Mouse (Mus musculus) neural tube, embryonic 11.5 days (tissue): ENCODE data around the gene Kdm3a. TPM values are rescaled to one million over a fixed set of nuclear protein-coding genes. Genes with fewer than 3 reads are reported as not detected.

Experiments
- ATAC-seq: fragments of 200-750 bp; cut with Nextera tagmentation; 2 replicates; pipeline ENCODE4 v1.8.0; 2017; ENCODE audit warnings: moderate number of reproducible peaks, mild to moderate bottlenecking, moderate TSS enrichment, moderate library complexity; ENCODE audit not compliant: insufficient read depth, low FRiP score, low TSS enrichment
- DNase-seq: peaks from one replicate; pipeline ENCODE4 v3.0.0-alpha.2; 2015; ENCODE audit warnings: low spot score
- H3K27ac ChIP-seq: fragments of 300-500 bp; sonication (generic); 2 replicates; pipeline ENCODE4 v1.5.1; 2014; ENCODE audit warnings: low read depth, mild to moderate bottlenecking, low read length
- H3K27me3 ChIP-seq: fragments of 300-500 bp; sonication (generic); 2 replicates; pipeline ENCODE4 v1.6.1; 2014; ENCODE audit warnings: mild to moderate bottlenecking, low read length, mixed read lengths; ENCODE audit not compliant: control insufficient read depth, insufficient read depth
- H3K36me3 ChIP-seq: fragments of 300-500 bp; sonication (generic); 2 replicates; pipeline ENCODE4 v1.6.1; 2014; ENCODE audit warnings: mild to moderate bottlenecking, low read length, moderate library complexity, mixed read lengths; ENCODE audit not compliant: control insufficient read depth, insufficient read depth
- H3K4me1 ChIP-seq: fragments of 300-500 bp; sonication (generic); 2 replicates; pipeline ENCODE4 v1.6.1; 2014; ENCODE audit warnings: low read length, mixed read lengths; ENCODE audit not compliant: control insufficient read depth, insufficient read depth
- H3K4me2 ChIP-seq: fragments of 300-500 bp; sonication (generic); 2 replicates; pipeline ENCODE4 v1.6.1; 2014; ENCODE audit warnings: low read depth, mild to moderate bottlenecking, moderate library complexity
- H3K4me3 ChIP-seq: fragments of 300-500 bp; sonication (generic); 2 replicates; pipeline ENCODE4 v1.5.1; 2014; ENCODE audit warnings: low read depth, low read length
- H3K9ac ChIP-seq: fragments of 300-500 bp; sonication (generic); 2 replicates; pipeline ENCODE4 v1.6.1; 2014; ENCODE audit warnings: mild to moderate bottlenecking, low read length
- H3K9me3 ChIP-seq: fragments of 300-500 bp; sonication (generic); 2 replicates; pipeline ENCODE4 v1.6.1; 2016; ENCODE audit warnings: low read length; ENCODE audit not compliant: control insufficient read depth
- WGBS: fragments of 180-500 bp; shearing (Covaris S2); extraction: QIAGEN DNeasy Blood & Tissue Kit; methylation state at CpG from one replicate; pipeline ENCODE4 v1.1.7; 2014; 5-methylcytosine and 5-hydroxymethylcytosine counted together
- polyA plus RNA-seq: library from polyadenylated mRNA; unstranded; fragments of >200 nt; fragmentation: Nextera tagmentation; extraction: Ambion mirVana; gene quantifications from 2 replicates; pipeline ENCODE4 v1.2.1, GENCODE M21; 2014

Kdm3a gene
- polyA plus RNA-seq, 1 experiment from 2014 or later, result 61.1 TPM

- Histone ChIP-seq H3K27me3 (no peaks in the 10 kb centered on the region), H3K9ac (no peak overlapping the region), H3K36me3 (peaks cover 17% of the 10 kb centered on the region), H3K9me3 (no peaks in the 10 kb centered on the region), H3K4me3 (no peak overlapping the region), H3K4me2 (no peak overlapping the region), H3K27ac (no peak overlapping the region), H3K4me1 (no peaks in the 10 kb centered on the region)
- 93% methylated on average over 7 of the region's 7 CpGs for WGBS
- ATAC-seq (no peak), DNase-seq (no peak)
These were observed 22.8 kb downstream of the Kdm3a start for GRCm38 (mm10) chr6:71609968-71610367.

GRCm38 (mm10) chr6:71608994-71609393 lies 23.8 kb downstream of the Kdm3a start:
- peaks cover 16% of the 10 kb centered on the region for H3K36me3 ChIP-seq
- no peak overlapping the region for H3K4me3 ChIP-seq
- H3K27ac ChIP-seq, result no peak overlapping the region
- no peak overlapping the region for H3K4me2 ChIP-seq
- no peaks in the 10 kb centered on the region for H3K4me1 ChIP-seq
- no peak overlapping the region for H3K9ac ChIP-seq
- DNase-seq (no peak), ATAC-seq (no peak)
- no peaks in the 10 kb centered on the region for H3K9me3 ChIP-seq
- no peaks in the 10 kb centered on the region for H3K27me3 ChIP-seq

GRCm38 (mm10) chr6:71607756-71608155 lies 25.0 kb downstream of the Kdm3a start:
- 92% methylated on average over 3 of the region's 3 CpGs for WGBS
- Histone ChIP-seq H3K4me2 (no peak overlapping the region), H3K27me3 (no peaks in the 10 kb centered on the region), H3K9ac (no peak overlapping the region), H3K9me3 (no peaks in the 10 kb centered on the region), H3K27ac (no peak overlapping the region), H3K4me3 (no peak overlapping the region), H3K36me3 (peaks cover 16% of the 10 kb centered on the region), H3K4me1 (no peaks in the 10 kb centered on the region)
- DNase-seq (no peak), ATAC-seq (no peak)

- Histone ChIP-seq H3K9me3 (no peaks in the 10 kb centered on the region), H3K36me3 (peaks cover 21% of the 10 kb centered on the region)
These were observed 42.6 kb downstream of the Kdm3a start for GRCm38 (mm10) chr6:71590154-71590553.

GRCm38 (mm10) chr6:71589401-71589800 lies 43.4 kb downstream of the Kdm3a start:
- peaks cover 21% of the 10 kb centered on the region for H3K36me3 ChIP-seq
- no peaks in the 10 kb centered on the region for H3K4me1 ChIP-seq
- H3K4me2 ChIP-seq, result no peak overlapping the region
- ATAC-seq (no peak), DNase-seq (no peak)
- no peak overlapping the region for H3K27ac ChIP-seq
- no peaks in the 10 kb centered on the region for H3K9me3 ChIP-seq
- no peak overlapping the region for H3K4me3 ChIP-seq
- no peaks in the 10 kb centered on the region for H3K27me3 ChIP-seq
- no peak overlapping the region for H3K9ac ChIP-seq
- 100% methylated on average over 1 of the region's 1 CpGs for WGBS

More at GRCm38 (mm10) chr6:71590154-71590553, 42.6 kb downstream of the Kdm3a start:
- Histone ChIP-seq H3K4me3 (no peak overlapping the region), H3K4me1 (no peaks in the 10 kb centered on the region), H3K4me2 (no peak overlapping the region), H3K9ac (no peak overlapping the region), H3K27me3 (no peaks in the 10 kb centered on the region), H3K27ac (no peak overlapping the region)
- DNase-seq (no peak), ATAC-seq (no peak)
- 95% methylated on average over 4 of the region's 4 CpGs for WGBS

- DNase-seq, result no peak
- no peaks in the 10 kb centered on the region for H3K9me3 ChIP-seq
- no peaks in the 10 kb centered on the region; the same call in none of the 2 replicates for H3K36me3 ChIP-seq
- H3K27me3 ChIP-seq, result no peaks in the 10 kb centered on the region
- no peak for ATAC-seq
- no peak overlapping the region for H3K4me3 ChIP-seq
- H3K9ac ChIP-seq, result no peak overlapping the region
- no peak overlapping the region for H3K4me2 ChIP-seq
- 70% methylated on average over 4 of the region's 4 CpGs for WGBS
- H3K27ac ChIP-seq, result no peak overlapping the region
- H3K4me1 ChIP-seq, result no peaks in the 10 kb centered on the region
These were observed 49.6 kb downstream of the Kdm3a start for GRCm38 (mm10) chr6:71583198-71583597.

- Histone ChIP-seq H3K4me3 (no peak overlapping the region), H3K27ac (no peak overlapping the region), H3K9me3 (no peaks in the 10 kb centered on the region), H3K4me2 (no peak overlapping the region), H3K9ac (no peak overlapping the region), H3K4me1 (no peaks in the 10 kb centered on the region), H3K27me3 (no peaks in the 10 kb centered on the region), H3K36me3 (no peaks in the 10 kb centered on the region; the same call in 1 of the 2 replicates)
- ATAC-seq (no peak), DNase-seq (no peak)
- WGBS, result 94% methylated on average over 11 of the region's 11 CpGs
These were observed 53.3 kb downstream of the Kdm3a start for GRCm38 (mm10) chr6:71579478-71579877.

GRCm38 (mm10) chr6:71575359-71575758 lies 57.4 kb downstream of the Kdm3a start:
- Histone ChIP-seq H3K4me3 (no peak overlapping the region), H3K36me3 (no peaks in the 10 kb centered on the region)
- WGBS, result 93% methylated on average over 1 of the region's 1 CpGs

GRCm38 (mm10) chr6:71569025-71569424 lies 63.8 kb downstream of the Kdm3a start:
- no peaks in the 10 kb centered on the region for H3K9me3 ChIP-seq
- H3K27ac ChIP-seq, result no peak overlapping the region
- no peak overlapping the region for H3K4me2 ChIP-seq
- no peaks in the 10 kb centered on the region for H3K4me1 ChIP-seq
- no peak overlapping the region for H3K4me3 ChIP-seq
- DNase-seq, result no peak
- 58% methylated on average over 2 of the region's 2 CpGs for WGBS
- ATAC-seq, result no peak
- no peak overlapping the region for H3K9ac ChIP-seq
- H3K27me3 ChIP-seq, result no peaks in the 10 kb centered on the region
- no peaks in the 10 kb centered on the region for H3K36me3 ChIP-seq

More at GRCm38 (mm10) chr6:71575359-71575758, 57.4 kb downstream of the Kdm3a start:
- DNase-seq, result no peak
- Histone ChIP-seq H3K9me3 (no peaks in the 10 kb centered on the region), H3K27ac (no peak overlapping the region), H3K9ac (no peak overlapping the region), H3K4me1 (no peaks in the 10 kb centered on the region), H3K4me2 (no peak overlapping the region), H3K27me3 (no peaks in the 10 kb centered on the region)
- no peak for ATAC-seq
